Mouse (Mus musculus) frontal cortex, postnatal 36 days (tissue): ENCODE measurements around the gene Gm37240.
A peak's percentile ranks its signal among the peaks of the same experiment; 100 is the strongest.

ENCODE experiments used
- DNase-seq, 2 experiments: peaks; one replicate each; pipeline ENCODE4 v3.0.0; 2022; ENCODE audit warnings: low spot score in 2 of 2

Gene Gm37240

GRCm38 (mm10) chr3:85048569-85048968, 838.7 kb downstream of the Gm37240 start:
- DNase-seq: no peak

GRCm38 (mm10) chr3:85043679-85044218, 843.6 kb downstream of the Gm37240 start:
- DNase-seq: peak in 1 of 2 experiments; percentile 56

- DNase-seq: no peak
These were observed 845.2 kb downstream of the Gm37240 start for GRCm38 (mm10) chr3:85042126-85042525.

- no peak for DNase-seq
These were observed 858.2 kb downstream of the Gm37240 start for GRCm38 (mm10) chr3:85029141-85029540.

- DNase-seq: peak; percentile 74 to 80
These were observed 862.3 kb downstream of the Gm37240 start for GRCm38 (mm10) chr3:85024817-85025705.

- no peak for DNase-seq
These were observed 863.1 kb downstream of the Gm37240 start for GRCm38 (mm10) chr3:85024237-85024636.

- DNase-seq: no peak
These were observed 864.5 kb downstream of the Gm37240 start for GRCm38 (mm10) chr3:85022800-85023199.

GRCm38 (mm10) chr3:85021816-85022215, 865.5 kb downstream of the Gm37240 start:
- no peak for DNase-seq

GRCm38 (mm10) chr3:85020137-85020536, 867.2 kb downstream of the Gm37240 start:
- DNase-seq: peak; percentile 58 to 73

- DNase-seq: peak; percentile 71 to 88
These were observed 871.7 kb downstream of the Gm37240 start for GRCm38 (mm10) chr3:85015667-85016066.

GRCm38 (mm10) chr3:85012889-85013288, 874.4 kb downstream of the Gm37240 start:
- DNase-seq: no peak

GRCm38 (mm10) chr3:85005257-85005656, 882.1 kb downstream of the Gm37240 start:
- no peak for DNase-seq

GRCm38 (mm10) chr3:84988880-84989279, 898.4 kb downstream of the Gm37240 start:
- DNase-seq: no peak

GRCm38 (mm10) chr3:84985121-84985625, 902.1 kb downstream of the Gm37240 start:
- peak; percentile 70 to 83 for DNase-seq

GRCm38 (mm10) chr3:84982688-84983087, 904.6 kb downstream of the Gm37240 start:
- no peak for DNase-seq

- DNase-seq: no peak
These were observed 907.2 kb downstream of the Gm37240 start for GRCm38 (mm10) chr3:84980158-84980557.

GRCm38 (mm10) chr3:84978676-84979075, 908.6 kb downstream of the Gm37240 start:
- DNase-seq: no peak

GRCm38 (mm10) chr3:84974193-84974592, 913.1 kb downstream of the Gm37240 start:
- DNase-seq: no peak

- no peak for DNase-seq
These were observed 914.4 kb downstream of the Gm37240 start for GRCm38 (mm10) chr3:84972881-84973280.

- peak in 1 of 2 experiments; percentile 4 for DNase-seq
These were observed 915.8 kb downstream of the Gm37240 start for GRCm38 (mm10) chr3:84971561-84971960.

GRCm38 (mm10) chr3:84967364-84967763, 920.0 kb downstream of the Gm37240 start:
- DNase-seq: no peak

- no peak for DNase-seq
These were observed 922.2 kb downstream of the Gm37240 start for GRCm38 (mm10) chr3:84965156-84965555.

- DNase-seq: peak in 1 of 2 experiments; percentile 28
These were observed 931.5 kb downstream of the Gm37240 start for GRCm38 (mm10) chr3:84955857-84956256.
